Mouse (Mus musculus) midbrain, embryonic 10.5 days (tissue): ENCODE results near the gene Ppp6r2. TPM values are rescaled to one million over a fixed set of nuclear protein-coding genes. Genes with fewer than 3 reads are reported as not detected.

Source experiments
- DNase-seq: peaks from one replicate; pipeline ENCODE4 v3.0.0-alpha.2; 2017; ENCODE audit warnings: low spot score
- H3K27ac ChIP-seq: fragments of 300-500 bp; sonication (generic); replicated peaks from 2 replicates; pipeline ENCODE4 v1.5.1; 2016; ENCODE audit warnings: mild to moderate bottlenecking
- H3K27me3 ChIP-seq: fragments of 300-500 bp; sonication (generic); 2 replicates; pipeline ENCODE4 v1.6.1; 2016; ENCODE audit warnings: low read depth, mild to moderate bottlenecking; ENCODE audit not compliant: poor library complexity, severe bottlenecking
- H3K36me3 ChIP-seq: fragments of 300-500 bp; sonication (generic); 2 replicates; pipeline ENCODE4 v1.6.1; 2016; ENCODE audit warnings: mild to moderate bottlenecking, moderate library complexity
- H3K4me1 ChIP-seq: fragments of 300-500 bp; sonication (generic); 2 replicates; pipeline ENCODE4 v1.6.1; 2016
- H3K4me3 ChIP-seq: fragments of 300-500 bp; sonication (generic); 2 replicates; pipeline ENCODE4 v1.5.1; 2016; ENCODE audit warnings: mild to moderate bottlenecking, moderate library complexity
- H3K9me3 ChIP-seq: fragments of 300-500 bp; sonication (generic); replicated peaks from 2 replicates; pipeline ENCODE4 v1.6.1; 2016; ENCODE audit warnings: mild to moderate bottlenecking
- WGBS: fragments of 180-500 bp; shearing (Covaris S2); methylation state at CpG from one replicate; pipeline ENCODE4 v1.1.7; 2016; 5-methylcytosine and 5-hydroxymethylcytosine counted together
- polyA plus RNA-seq: library from polyadenylated mRNA; unstranded; fragments of >200 nt; fragmentation: Nextera tagmentation; extraction: Ambion mirVana; gene quantifications from 2 replicates; pipeline ENCODE4 v1.2.1, GENCODE M21; 2016

Gene Ppp6r2
- polyA plus RNA-seq, 1 experiment from 2014 or later = 25.4 TPM

DNA sequence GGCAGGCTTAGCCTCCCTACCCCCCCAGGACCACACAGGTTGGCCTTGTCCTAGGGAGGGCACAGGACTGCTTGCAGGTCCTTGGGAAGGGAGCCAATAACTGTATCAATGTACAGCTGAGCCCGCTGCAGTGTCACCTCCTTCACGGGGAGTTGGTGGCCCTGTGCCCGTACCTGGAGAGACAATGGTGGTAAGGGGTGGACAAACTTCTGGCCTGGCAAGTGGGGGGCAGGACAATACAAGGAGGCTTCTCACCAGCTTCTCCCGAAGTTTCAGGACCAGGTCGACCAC, 26.5 kb upstream of the Ppp6r2 start:
- Histone ChIP-seq H3K27ac (no peak overlapping the region), H3K4me3 (no peak overlapping the region), H3K9me3 (no peaks in the 10 kb centered on the region), H3K27me3 (no peaks in the 10 kb centered on the region), H3K36me3 (peaks cover 56% of the 10 kb centered on the region), H3K4me1 (peaks cover 50% of the 10 kb centered on the region)
- DNase-seq = no peak
- 91% methylated on average over 5 of the region's 5 CpGs for WGBS

DNA sequence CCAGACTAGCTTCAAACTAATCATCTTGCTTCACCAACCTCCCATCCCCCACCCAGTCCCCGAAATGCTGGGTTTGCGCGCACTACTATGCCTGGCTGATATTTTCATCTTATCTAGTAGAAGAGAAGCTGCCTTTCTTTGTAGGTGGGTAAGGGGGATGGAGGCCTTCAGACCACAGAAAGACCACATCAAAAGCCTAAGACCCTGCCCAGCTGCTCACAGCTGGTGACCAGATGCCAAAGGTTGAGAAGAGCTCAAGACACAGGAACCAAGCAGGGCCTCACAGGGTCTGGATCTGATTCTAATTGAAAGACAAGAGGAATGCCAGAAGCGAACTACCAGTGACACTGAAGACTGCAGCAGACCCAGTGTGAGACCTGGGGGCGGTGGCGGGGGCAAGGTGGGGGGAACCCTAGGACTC, 16.1 kb upstream of the Ppp6r2 start:
- Histone ChIP-seq H3K9me3 (no peaks in the 10 kb centered on the region), H3K4me1 (peaks cover 23% of the 10 kb centered on the region), H3K36me3 (peaks cover 22% of the 10 kb centered on the region), H3K27me3 (no peaks in the 10 kb centered on the region), H3K27ac (peak overlapping the region; percentile 99), H3K4me3 (peak overlapping the region; percentile 93)
- 28% methylated on average over 6 of the region's 6 CpGs for WGBS
- peak; percentile 48 for DNase-seq

DNA sequence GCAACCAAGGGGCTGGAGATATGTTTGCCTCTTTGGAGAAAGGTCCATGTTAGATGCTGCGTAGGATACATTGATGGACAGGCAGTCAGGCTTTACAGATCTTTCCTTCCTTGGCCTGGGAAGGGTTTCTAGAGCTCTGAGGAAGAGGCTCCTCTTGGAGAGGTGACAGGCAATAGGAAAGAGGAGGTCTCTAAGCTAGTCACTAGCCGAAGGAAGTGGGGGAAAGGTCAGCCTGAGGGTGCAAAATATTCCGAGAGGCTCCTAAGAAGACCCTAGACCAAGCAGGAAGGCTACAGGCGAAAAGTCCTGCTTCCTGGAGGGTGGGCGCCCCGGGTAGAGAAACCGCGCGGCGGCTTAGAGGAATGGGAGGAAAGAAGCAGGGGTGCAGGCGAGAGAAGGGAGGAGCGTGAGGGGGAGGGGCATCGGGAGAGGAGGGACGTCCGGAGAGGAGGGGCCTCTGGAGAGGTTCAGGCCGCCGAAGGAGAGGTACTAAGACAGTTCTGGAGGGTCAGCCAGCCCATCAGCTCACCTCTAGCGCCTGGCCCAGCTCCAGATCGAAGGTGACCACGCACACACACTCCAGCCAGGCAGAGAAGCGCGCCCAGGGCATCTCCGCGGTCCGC, 15.6 kb upstream of the Ppp6r2 start:
- H3K27me3 ChIP-seq = no peaks in the 10 kb centered on the region
- peak overlapping the region; percentile 99 for H3K27ac ChIP-seq
- H3K9me3 ChIP-seq = no peaks in the 10 kb centered on the region
- WGBS = under 1% methylated on average over 25 of the region's 25 CpGs
- H3K36me3 ChIP-seq = peaks cover 17% of the 10 kb centered on the region
- H3K4me1 ChIP-seq = peaks cover 23% of the 10 kb centered on the region
- DNase-seq = peak; percentile 87
- peak overlapping the region; percentile 93 for H3K4me3 ChIP-seq

DNA sequence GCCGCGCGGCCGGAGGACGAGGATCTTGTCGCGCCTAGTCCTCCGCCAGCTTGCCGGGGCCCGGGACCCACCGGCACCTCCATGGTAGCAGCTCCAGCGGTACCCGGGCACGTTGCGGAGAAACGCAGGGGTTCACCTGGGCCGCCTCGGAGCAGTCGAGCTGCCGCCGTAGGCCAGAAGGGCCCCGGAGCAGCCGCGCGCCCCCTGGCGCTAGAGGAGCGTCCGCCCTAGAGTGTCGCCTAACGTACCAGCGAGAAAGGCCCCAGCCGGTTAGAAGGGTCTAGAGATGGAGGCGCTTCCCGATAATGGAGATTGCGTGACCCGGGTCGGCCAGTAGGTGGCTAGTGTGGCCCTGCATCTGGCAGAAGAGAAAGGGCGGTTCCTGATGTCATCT, 15.0 kb upstream of the Ppp6r2 start, which contains the start of gene Dennd6b:
Gene Dennd6b (minus strand): TSS at position 184 of the 394 bp plus-strand sequence.
- Histone ChIP-seq H3K36me3 (peaks cover 13% of the 10 kb centered on the region), H3K9me3 (no peaks in the 10 kb centered on the region), H3K27ac (peak within 1 kb of the TSS; percentile 99), H3K27me3 (no peaks in the 10 kb centered on the region), H3K4me1 (peaks cover 23% of the 10 kb centered on the region), H3K4me3 (peak within 1 kb of the TSS; percentile 93)
- DNase-seq = peak; percentile 96
- WGBS = under 1% methylated on average over 38 of the region's 38 CpGs

DNA sequence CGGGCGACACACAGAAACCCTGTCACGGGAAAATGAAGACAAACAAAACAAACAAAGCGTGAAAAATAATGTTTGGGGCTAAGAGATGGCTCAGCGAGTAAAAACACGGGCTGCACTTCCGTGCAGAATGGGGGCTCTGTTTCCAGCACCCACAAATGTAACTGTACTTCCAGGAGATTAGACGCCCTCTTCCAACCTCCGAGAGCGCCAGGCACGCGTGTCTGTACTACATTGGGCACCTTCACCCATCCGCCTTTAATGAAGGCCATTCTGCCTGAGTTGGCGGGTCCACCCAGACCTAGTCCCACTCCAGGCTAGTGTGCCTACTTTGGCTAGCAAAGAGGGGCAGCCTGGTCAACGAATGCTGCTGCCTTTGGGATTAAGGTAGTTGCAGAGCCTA, 14.3 kb upstream of the Ppp6r2 start:
- no peak for DNase-seq
- H3K27me3 ChIP-seq = no peaks in the 10 kb centered on the region
- peaks cover 23% of the 10 kb centered on the region for H3K4me1 ChIP-seq
- peak overlapping the region; percentile 99 for H3K27ac ChIP-seq
- H3K9me3 ChIP-seq = peaks cover 1% of the 10 kb centered on the region; the same call in 1 of the 2 replicates
- H3K36me3 ChIP-seq = peaks cover 9% of the 10 kb centered on the region
- 75% methylated on average over 15 of the region's 15 CpGs for WGBS
- peak overlapping the region; percentile 93 for H3K4me3 ChIP-seq

DNA sequence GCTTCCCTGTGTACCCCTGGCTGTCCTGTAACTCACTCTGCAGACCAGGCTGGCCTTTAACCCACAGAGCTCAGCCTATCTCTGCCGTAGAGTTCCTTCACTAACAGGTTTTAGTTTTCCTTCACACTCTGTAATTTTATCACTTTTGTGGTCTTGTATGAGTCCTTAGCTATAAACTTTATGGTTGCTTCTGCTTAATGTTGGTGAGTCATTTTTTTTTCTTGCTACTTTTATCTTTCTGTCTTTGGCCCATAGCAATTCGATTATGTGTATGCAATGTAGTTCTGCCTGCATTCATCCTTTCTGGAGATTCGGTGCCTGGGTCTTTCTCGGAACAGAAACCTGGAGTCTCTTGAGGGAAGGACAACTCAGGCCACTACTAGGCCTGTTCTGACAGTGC, 3.9 kb upstream of the Ppp6r2 start:
- no peak for DNase-seq
- Histone ChIP-seq H3K4me3 (no peak overlapping the region), H3K4me1 (peaks cover 13% of the 10 kb centered on the region), H3K27me3 (no peaks in the 10 kb centered on the region), H3K36me3 (no peaks in the 10 kb centered on the region), H3K9me3 (peaks cover 8% of the 10 kb centered on the region; the same call in 1 of the 2 replicates), H3K27ac (no peak overlapping the region)
- WGBS = 91% methylated on average over 4 of the region's 4 CpGs

DNA sequence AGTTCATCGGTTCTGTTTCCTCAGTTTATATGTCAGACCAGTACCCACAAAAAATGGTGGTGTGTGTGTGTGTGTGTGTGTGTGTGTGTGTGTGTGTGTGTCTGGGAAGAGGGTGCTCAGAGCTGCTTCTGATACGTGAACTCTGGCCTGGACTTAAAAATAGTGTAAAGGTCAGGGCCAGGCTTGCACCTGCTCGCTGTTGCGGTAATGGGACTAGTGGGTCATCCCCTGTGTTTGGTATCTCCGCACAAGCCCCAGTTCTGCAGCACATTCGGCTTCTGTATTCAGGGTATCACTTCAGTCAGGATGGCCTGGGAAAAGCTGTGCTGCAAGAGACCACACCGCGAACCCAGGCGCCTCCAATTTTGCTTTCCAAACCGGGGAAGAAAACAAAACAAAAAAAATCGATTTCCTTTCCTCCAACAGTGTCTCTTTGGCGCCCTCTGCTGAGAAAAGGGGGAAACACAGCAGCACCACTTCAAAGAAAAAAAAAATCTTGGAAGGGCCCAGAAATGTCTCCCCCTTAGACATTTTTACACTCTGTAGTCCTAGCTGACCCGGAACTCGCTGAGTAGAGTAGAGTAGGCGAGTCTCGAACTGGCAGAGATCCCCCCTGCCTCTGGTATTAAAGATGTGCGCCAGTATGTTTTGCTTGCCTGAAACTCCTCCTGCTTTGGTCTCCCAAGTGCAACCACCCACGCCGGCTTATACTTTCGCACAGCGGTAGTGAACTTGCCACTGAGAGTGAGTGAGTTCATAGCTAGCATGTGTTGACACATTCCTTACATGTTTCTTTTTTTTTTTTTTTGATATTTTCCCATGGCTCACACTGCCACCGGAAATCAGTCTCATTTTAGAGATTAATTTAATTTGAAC, 1.2 kb upstream of the Ppp6r2 start:
- Histone ChIP-seq H3K36me3 (no peaks in the 10 kb centered on the region), H3K9me3 (no peaks in the 10 kb centered on the region), H3K4me1 (peaks cover 25% of the 10 kb centered on the region), H3K27me3 (no peaks in the 10 kb centered on the region), H3K4me3 (peak overlapping the region; percentile 49), H3K27ac (peak overlapping the region; percentile 86)
- peak; percentile 86 for DNase-seq
- WGBS = 25% methylated on average over 22 of the region's 22 CpGs

DNA sequence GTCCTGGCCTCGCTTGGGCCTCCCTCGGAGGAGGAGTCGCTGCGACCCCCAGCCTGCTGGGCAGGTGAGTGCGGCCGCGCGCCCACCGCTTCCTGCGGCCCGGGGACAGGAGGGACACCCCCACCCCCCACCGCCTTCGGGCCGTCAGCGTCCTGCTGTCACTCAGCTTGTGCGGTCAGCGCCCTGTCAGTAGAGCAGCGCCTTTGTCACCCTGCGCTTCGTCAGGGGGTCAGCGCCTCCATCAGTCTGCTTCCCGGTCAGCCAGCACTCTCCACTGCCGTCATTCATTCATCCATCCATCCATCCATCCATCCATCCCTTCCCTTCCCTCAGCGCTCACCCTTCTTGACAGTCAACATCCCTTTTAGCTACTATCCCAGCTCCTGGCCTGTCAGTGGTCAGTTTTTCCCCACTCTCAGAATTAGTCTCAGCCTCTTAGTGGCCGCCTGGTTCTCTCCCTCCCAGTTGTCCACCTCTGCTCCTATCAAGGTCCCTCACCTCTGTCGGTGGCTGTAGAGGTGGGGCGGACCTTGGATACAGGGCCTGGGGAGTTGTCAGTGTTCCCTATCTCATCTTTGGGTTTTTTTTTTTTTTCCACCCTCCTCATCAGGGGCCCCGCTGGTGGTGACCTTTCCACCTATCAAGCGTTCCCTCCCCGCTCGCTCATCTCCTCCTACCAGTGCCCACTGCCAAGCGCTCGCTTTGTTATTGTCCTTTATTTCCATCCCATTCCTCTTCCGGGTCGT, 536 bp downstream of the Ppp6r2 start:
- 0 out of 2 replicates have a peak, but pooled peaks cover 4% of the 10 kb centered on the region for H3K9me3 ChIP-seq
- 1% methylated on average over 35 of the region's 35 CpGs for WGBS
- no peak for DNase-seq

DNA sequence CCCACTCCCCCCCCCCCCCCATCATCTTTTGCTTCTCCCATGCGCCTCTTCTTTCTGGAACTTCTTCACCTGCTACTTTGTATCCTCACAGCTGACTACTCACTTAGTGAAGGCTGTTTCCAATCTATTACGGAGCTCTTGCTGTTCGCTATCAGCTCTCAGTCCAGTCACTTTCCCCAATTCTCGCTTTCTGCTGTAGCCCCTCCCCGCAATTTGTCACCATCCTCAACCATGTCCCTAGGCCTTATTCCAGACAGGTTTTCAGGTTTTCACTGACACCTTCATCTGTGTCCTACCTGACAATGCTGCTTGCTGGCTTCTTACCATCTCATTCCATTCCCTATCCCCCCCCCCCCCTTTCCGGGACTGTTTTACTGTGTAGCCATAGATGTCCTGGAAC, 1.1 kb downstream of the Ppp6r2 start:
- peak overlapping the region; percentile 98 for H3K27ac ChIP-seq
- 52% methylated on average over 6 of the region's 6 CpGs for WGBS
- no peaks in the 10 kb centered on the region for H3K27me3 ChIP-seq
- 0 out of 2 replicates have a peak, but pooled peaks cover 4% of the 10 kb centered on the region for H3K9me3 ChIP-seq
- H3K4me3 ChIP-seq = peak overlapping the region; percentile 83
- H3K36me3 ChIP-seq = peaks cover 22% of the 10 kb centered on the region
- H3K4me1 ChIP-seq = peaks cover 25% of the 10 kb centered on the region
- no peak for DNase-seq

More for the DNA sequence above, 536 bp downstream of the Ppp6r2 start:
- Histone ChIP-seq H3K4me1 (peaks cover 25% of the 10 kb centered on the region), H3K36me3 (peaks cover 16% of the 10 kb centered on the region), H3K4me3 (peak overlapping the region; percentile 83), H3K27me3 (no peaks in the 10 kb centered on the region), H3K27ac (peak overlapping the region; percentile 98)

DNA sequence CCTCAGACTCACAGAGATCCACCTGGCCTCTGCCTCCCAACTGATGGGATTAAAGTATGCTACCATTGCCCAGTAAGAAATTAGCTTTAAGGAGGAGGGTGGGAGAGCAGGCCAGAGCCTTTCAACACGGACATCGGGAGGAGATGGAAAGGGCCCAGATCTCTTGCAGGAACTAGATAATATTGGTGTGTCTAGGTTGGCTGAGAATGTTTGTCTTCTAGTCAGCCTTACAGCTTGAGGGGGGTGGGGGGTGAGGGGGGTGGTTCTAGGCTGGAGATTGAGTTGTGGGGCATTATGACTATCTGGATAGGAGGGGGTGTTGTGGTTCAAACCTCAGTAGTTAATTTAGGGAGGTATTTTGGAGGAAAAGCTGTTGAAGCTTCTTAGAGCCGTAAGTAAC, 2.2 kb downstream of the Ppp6r2 start:
- no peak for DNase-seq
- Histone ChIP-seq H3K27ac (no peak overlapping the region), H3K27me3 (no peaks in the 10 kb centered on the region), H3K4me3 (peak overlapping the region; percentile 20; the same call in 1 of the 2 replicates), H3K36me3 (peaks cover 24% of the 10 kb centered on the region), H3K4me1 (peaks cover 25% of the 10 kb centered on the region), H3K9me3 (0 out of 2 replicates have a peak, but pooled peaks cover 4% of the 10 kb centered on the region)
- 96% methylated on average over 3 of the region's 3 CpGs for WGBS

DNA sequence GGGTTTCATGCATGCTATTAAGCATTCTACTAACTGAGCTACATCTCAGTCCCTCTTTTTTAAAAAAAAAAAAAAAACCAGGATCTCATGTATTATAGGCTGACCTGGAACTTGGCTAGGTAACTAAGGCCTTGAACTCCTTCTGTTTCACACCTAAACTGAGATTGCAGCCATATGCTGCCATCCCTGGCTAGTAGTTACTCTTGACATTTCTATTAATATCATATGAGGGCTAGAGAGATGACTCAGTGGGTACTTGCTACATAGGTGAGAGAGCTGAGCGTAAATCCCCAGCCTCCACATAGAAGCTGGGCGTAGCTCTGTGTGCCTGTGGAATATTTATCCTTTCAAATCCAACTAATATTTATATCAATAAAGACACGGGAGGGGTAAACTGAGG, 3.6 kb downstream of the Ppp6r2 start:
- DNase-seq = no peak
- Histone ChIP-seq H3K27me3 (no peaks in the 10 kb centered on the region), H3K36me3 (peaks cover 24% of the 10 kb centered on the region), H3K27ac (no peak overlapping the region), H3K9me3 (0 out of 2 replicates have a peak, but pooled peaks cover 4% of the 10 kb centered on the region), H3K4me3 (no peak overlapping the region), H3K4me1 (peaks cover 22% of the 10 kb centered on the region)
- 95% methylated on average over 3 of the region's 3 CpGs for WGBS

DNA sequence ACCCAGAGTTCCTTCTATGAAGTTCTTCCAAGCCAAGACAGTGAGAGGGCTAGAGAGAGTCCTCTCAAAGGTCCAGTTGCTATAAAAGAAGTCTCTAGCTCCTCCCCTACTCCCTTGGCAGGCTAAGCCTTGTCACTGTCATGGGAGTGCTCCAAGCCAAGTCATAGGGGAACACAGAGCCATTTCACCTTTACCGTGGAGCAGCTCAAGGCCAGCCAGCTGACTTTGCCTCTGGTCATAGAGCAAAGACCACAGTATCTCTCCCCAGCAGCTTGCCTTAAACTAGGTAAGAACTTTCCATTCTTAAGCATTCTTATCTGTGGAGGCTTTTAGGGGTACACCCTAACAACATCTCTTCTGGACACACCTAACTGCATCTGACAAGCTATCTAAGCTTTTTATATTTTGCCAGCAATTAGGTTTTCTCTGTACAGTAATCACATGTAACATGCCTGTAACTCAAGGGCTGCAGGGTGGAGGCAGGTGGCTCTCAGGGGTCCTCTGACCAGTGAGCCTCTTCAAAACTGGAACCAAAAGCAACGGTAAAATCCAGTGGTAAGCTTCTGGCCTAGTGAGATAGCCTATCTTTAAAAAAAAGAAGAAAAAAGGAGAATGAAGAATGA, 4.4 kb downstream of the Ppp6r2 start:
- Histone ChIP-seq H3K27ac (no peak overlapping the region), H3K27me3 (no peaks in the 10 kb centered on the region), H3K36me3 (peaks cover 24% of the 10 kb centered on the region), H3K4me1 (peaks cover 18% of the 10 kb centered on the region), H3K4me3 (no peak overlapping the region), H3K9me3 (0 out of 2 replicates have a peak, but pooled peaks cover 4% of the 10 kb centered on the region)
- DNase-seq = no peak
- 91% methylated on average over 2 of the region's 2 CpGs for WGBS
